Mouse (Mus musculus): ENCODE measurements around the gene Gm34653.

DNA sequence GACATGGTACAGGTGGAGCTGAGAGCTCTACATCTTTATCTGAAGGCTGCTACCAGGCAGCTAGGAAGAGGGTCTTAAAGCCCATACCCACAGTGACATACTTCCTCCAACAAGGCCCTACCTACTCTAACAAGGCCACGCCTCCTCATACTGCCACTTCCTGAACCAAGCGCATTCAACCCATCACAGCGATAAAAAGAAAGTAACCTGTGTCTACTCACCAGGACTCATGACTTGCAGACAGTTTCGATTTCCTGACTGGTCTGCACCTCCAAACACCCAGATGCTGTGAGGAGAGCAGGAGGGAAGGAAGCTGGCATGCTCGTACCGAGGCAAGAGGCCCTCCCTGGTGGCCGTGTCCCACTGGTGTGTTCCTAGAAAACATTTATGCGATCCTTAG lies 42.5 kb upstream of the Gm34653 start:
- TF ChIP-seq CTCF (IDR thresholded peaks at IDR 0.05; ENCODE audit: low read depth) (no peak), EP300 (optimal IDR thresholded peaks at IDR 0.05) (no peak)

Measured in stomach, postnatal 0 days (tissue).